Mouse (Mus musculus): ENCODE data around the gene Samd4b. TPM values are rescaled to one million over a fixed set of nuclear protein-coding genes. Genes with fewer than 3 reads are reported as not detected.

The Samd4b gene
- total RNA-seq, 2 experiments from 2014 or later, result 8.0 to 15.9 TPM

- peak; percentile 67 for ATAC-seq (replicated peaks; ENCODE audit: low FRiP score, poor library complexity, severe bottlenecking)
Observed at GRCm38 (mm10) chr7:28372251-28373108, 225.5 kb downstream of the Samd4b start, which contains the start of gene Plekhg2. Gene Plekhg2 (minus strand): TSS chr7:28372599.

DNA sequence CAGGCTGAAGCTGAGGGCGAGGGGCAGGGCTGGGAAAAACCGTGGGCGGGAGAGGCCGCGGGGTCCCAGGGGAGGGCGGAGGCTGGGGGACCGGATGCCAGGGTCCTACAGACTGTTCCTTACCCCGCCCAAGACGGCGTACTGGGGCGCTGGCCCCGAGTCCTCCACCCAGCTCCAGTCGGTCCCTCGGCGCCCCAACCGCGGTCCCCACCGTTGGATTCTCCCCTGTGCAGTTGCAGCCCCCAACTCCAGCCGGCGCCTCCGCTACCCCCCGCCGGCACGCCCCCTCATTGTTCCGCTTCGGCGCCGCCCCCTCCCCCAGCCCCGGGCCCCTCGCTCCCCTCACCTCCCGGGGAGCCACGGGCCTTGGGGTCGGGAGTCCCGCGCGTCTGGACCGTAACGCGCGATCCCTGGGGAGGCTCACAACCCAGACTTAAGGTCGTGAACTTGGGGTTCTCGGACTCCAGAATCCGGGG is 226.4 kb downstream of the Samd4b start:
- ATAC-seq (replicated peaks; ENCODE audit: low FRiP score, poor library complexity, severe bottlenecking), result no peak

DNA sequence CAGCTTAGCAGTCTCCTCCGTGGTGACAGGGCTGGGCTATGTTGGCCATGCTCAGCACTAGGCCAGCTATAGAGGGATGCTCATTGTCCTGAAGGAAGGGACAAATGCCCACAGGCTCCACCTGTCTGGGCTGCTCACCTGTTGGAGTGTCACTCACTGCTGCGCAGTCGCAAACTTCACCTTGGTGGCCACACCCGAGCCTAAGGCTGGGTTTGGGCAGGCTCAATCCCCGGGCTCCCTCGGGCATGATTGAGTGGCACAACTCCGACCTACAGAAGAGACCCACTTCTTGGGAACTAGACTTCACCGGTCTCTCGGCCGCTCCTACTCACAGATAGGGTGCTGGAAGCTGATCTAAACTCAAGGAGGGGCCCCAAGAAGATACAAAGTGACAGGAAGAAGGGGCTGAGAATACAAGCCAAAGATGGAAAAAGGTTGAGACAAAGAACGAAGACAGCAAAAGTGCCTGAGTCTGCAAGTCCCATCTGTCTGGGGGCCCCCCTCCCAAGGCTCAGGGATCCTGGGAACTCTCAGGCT is 226.9 kb downstream of the Samd4b start:
- no peak for ATAC-seq (replicated peaks; ENCODE audit: low FRiP score, poor library complexity, severe bottlenecking)

- ATAC-seq (replicated peaks; ENCODE audit: low FRiP score, poor library complexity, severe bottlenecking), result no peak
Observed at GRCm38 (mm10) chr7:28370051-28370450, 227.9 kb downstream of the Samd4b start.

DNA sequence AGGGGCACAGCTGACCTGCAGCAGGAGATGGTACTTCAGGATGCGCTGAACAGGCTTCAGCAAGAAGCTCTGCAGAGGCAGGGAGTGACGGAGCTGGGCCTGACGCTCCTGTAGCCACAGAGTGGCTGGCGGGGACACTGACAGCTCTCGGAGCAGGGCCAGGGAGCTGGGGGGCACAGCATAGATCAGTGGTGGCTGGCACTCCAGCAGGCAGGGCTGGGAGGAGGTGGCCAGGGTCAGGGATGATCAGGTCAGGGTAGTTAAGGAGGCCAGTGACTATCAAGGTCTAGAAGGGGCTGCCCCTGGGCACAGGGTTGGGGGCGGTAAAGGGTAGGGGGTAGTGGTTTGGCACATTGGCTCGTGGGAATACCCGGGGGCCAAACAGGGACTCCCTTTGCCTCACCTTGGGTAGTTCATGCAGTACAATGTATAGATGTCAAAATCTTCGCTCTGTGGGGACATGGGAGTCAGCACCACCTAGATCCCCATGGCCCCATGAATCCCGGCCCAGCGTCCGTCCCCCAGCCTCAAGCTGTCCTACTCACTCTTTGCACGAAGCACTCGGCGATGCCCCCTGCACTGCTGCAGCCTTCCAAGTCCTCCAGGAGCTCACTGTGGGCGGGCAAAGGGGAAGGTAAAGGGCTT is 229.5 kb downstream of the Samd4b start:
- ATAC-seq (replicated peaks; ENCODE audit: low FRiP score, poor library complexity, severe bottlenecking), result no peak

DNA sequence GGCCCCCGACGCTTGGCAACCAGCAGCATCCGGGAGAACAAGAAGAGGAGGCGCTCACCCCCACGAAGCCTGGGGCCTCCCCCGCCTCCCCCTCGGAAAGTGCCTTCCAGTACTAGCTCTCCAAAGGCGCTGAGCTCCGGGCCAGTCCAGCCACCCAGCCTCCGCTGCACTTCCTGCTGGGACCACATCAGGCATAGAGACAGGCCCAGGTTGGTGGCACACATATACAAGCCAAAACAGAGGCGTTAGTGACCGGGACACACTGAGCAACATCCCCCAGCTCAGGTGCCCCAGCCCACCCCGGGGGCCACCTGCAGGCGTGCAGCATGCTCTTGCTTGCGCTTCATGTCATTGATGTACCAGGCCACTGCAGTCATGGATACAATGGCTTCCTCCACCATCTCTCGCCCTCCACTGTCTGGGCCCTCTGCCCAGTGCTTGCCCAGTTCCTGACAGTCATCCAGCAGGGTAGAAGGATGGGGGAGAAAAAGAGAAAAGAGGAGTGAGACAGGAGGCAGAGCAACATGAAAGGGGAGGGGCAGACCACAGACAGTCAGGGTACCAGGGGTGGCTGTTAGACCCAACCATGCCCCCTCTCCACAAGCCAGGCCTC is 230.2 kb downstream of the Samd4b start:
- no peak for ATAC-seq (replicated peaks; ENCODE audit: low FRiP score, poor library complexity, severe bottlenecking)

DNA sequence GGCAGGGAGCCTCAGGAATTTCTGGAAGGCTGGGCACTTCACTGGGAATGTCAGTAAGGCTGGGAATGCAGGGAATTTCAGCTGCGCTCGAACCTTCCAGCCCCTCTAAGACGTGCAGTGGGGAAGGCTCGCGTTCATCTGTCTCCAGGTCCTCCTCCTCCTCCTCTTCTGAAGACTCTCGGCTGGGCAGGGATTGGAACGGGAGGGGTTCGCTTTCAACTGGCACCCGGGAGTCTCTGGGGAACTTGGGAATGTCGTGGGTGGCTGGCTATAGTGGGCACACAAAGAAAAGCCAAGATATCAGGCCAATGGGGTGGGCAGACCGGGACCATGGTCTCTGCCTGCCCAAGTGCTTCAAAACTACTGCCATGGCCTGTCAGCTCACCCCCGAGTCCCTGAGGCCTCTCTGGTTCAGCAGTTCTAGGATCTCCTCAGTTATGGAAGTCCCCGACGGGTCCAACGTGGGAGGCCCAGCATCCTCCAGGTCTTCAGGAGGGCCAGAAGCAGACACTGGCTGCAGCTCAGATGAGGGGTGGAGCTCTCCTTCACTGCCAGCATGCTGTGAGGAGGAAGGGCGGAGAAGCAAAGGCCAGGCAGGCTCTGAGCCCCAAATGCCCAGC is 235.4 kb downstream of the Samd4b start:
- no peak for ATAC-seq (replicated peaks; ENCODE audit: low FRiP score, poor library complexity, severe bottlenecking)

DNA sequence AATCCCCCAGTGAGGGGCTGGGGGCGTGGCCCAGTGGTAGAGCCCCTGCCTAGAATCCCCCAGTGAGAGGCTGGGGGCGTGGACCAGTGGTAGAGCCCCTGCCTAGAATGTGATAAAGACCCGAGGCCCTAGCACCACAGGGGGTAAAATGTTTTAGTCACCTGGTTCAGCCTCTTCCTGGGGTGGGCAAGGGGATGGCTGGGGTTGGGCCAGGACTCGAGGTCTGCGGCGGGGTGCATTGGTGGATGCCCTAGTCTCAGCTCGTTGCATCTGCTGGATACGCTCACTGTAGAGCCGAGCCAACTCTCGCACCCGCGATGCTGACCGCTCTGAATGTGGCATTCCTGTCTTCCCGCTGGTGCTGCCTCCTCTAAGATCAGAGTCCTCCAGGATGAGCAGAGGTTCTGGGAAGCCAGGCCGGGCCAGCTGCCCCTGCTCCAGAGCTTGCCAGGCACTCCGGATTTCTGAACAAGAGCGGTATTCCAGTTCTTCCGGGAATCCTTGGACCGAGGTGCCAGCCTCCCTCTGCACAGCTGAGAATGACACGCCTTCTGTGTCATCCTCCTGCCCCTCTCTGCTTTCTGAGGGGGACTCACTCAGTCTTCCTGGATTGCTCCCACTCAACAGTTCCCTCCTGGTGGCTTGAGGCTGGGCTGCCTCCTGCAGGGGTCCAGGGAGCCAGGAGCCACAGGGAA is 236.2 kb downstream of the Samd4b start:
- no peak for ATAC-seq (replicated peaks; ENCODE audit: low FRiP score, poor library complexity, severe bottlenecking)

GRCm38 (mm10) chr7:28360291-28360690 is 237.7 kb downstream of the Samd4b start:
- ATAC-seq (replicated peaks; ENCODE audit: low FRiP score, poor library complexity, severe bottlenecking), result no peak

GRCm38 (mm10) chr7:28359854-28360253 is 238.1 kb downstream of the Samd4b start:
- no peak for ATAC-seq (replicated peaks; ENCODE audit: low FRiP score, poor library complexity, severe bottlenecking)

DNA sequence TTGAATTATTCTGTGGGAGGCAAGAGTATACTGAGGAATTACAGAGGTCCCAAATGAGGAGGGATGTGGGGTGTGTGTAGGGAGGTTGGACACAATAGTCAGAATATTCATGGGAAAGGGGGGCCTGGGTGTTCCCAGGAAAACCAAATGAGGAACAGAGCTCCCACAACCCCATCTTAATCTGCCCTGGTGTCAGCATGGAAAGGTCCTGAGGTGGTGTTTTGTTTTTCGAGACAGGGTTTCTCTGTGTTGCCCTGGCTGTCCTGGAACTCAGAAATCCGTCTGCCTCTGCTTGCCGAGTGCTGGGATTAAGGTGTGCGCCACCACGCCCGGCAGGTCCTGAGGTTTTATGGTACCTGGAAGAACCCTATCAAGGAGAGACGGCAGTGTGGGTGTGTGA is 239.5 kb downstream of the Samd4b start:
- ATAC-seq (replicated peaks; ENCODE audit: low FRiP score, poor library complexity, severe bottlenecking), result no peak

DNA sequence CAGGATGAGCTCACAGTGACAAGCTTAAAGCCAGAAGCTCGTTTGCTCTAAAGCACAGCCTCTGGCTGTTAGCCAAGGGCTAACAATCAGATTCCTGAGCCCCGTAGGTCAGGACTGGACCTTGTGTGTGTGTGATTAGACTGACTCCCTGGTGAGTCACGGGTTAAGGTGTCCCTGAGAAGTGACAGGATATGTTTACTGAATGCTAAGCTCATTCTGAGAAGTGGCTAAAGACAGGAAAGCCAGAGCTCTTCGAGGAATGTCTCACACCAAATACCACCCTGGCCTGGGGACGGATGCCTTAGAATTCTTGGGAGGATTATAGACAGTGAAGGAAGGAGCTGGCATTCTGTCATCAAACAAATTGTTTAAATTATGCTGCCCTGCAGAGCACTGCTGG is 240.0 kb downstream of the Samd4b start:
- no peak for ATAC-seq (replicated peaks; ENCODE audit: low FRiP score, poor library complexity, severe bottlenecking)

DNA sequence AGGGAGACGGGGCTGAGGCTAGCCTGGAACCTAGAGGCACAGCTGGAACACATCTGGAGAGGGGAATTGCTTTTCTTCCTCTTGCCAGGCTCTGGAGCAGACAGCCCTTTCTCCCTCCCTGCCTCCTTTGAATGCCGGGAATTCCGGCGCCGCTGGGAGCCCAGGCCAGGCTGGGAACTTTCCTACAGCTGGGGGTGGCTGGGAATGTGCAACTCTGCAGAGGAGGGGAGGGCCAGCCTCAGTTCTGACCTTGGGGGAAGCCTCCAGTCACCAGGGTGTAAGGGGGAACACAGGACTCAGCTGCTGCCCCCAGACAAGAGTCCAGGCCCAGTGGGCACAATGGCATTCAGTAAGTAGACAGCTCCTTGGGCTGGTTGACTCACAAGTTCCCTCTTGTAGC is 241.0 kb downstream of the Samd4b start:
- no peak for ATAC-seq (replicated peaks; ENCODE audit: low FRiP score, poor library complexity, severe bottlenecking)

- ATAC-seq (replicated peaks; ENCODE audit: low FRiP score, poor library complexity, severe bottlenecking), result no peak
Observed at GRCm38 (mm10) chr7:28355221-28355620, 242.7 kb downstream of the Samd4b start.

DNA sequence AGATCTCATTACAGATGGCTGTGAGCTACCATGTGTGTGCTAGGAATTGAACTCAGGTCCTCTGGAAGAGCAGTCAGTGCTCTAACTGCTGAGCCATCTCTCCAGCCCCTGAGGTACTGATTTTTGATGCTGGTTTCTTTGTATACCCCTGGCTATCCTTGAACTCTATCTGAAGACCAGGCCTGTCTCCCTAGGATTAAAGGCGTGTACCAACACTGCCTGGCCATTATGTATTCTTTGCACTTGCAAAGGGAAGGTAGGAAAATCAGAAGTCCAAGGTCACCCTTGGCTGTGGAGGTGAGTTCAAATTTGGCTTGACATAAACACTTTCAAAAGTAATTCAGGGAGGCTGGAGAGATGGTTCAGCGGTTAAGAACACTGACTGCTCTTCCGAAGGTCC is 243.3 kb downstream of the Samd4b start:
- ATAC-seq (replicated peaks; ENCODE audit: low FRiP score, poor library complexity, severe bottlenecking), result no peak

DNA sequence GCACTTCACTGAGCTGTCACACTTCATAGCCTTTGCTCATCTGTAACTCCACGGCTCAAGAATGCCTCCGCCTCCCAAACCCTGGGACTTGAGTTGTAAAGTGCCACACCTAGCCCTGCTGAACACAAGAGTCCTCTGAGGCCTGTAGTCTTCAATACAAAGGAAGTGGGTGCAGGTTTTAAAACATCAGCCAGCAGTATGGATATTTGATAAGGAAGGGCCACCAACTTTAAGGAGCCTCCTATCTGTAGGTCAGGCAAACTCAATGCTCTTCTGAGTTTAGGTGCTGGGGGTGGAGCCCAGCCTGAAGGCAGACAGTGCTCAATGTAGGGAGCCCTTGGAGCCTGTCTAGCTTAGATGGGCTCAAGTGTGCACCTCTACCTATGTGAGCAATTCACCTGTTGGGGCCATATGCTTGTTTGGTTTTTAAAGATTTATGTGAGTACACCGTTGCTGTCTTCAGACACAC is 243.8 kb downstream of the Samd4b start:
- ATAC-seq (replicated peaks; ENCODE audit: low FRiP score, poor library complexity, severe bottlenecking), result no peak

DNA sequence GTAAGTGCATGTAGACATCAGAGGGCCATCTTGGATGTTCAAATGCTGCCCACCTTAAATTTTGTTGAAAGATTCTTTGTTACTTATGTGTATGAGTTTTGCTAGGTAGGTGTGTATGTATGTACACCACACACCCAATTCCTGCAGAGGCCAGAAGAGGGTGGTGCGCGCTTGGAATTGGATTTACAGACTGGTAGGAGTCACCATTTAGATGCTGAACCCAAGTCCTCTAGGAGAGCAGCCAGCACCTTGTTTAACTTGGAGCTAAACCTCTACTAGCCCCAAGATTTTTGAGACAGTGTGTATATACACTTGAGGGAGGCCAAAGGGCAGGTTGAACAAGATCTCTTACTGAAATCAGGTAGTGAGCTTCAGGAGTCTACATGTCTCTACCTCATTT is 244.7 kb downstream of the Samd4b start:
- ATAC-seq (replicated peaks; ENCODE audit: low FRiP score, poor library complexity, severe bottlenecking), result no peak

DNA sequence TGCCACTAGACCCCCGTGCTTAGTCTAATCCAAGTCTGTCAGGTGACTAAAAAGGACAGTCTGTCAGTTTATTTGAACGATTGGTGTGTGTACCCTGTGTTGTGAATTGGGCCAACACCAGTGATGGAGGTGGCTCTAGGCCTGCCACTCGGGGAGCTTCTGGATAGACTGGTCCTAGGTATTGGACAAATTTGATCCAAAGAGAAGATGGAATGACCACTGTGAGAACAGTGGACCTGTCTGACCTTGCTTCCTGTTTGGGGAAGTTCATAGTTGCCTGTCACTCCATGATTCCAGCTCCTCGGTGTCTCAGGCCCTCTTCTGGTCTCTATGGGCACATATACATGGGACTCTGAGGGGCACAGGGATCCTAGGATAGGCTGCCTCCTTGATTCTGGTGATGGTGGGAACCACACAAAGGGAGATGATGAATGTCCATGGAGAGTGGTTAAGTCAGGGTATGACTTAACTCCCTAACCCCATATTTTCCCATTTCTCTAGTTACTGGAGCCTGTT is 246.2 kb downstream of the Samd4b start:
- no peak for ATAC-seq (replicated peaks; ENCODE audit: low FRiP score, poor library complexity, severe bottlenecking)

Measured in erythroid progenitor cell, adult 5-6 weeks (primary cell).